Mouse (Mus musculus): ENCODE results near the gene Fam98c.

The Fam98c gene

GRCm38 (mm10) chr7:29108992-29109955 lies 46.8 kb downstream of the Fam98c start:
- peak; percentile 93 for DNase-seq (ENCODE audit: low read depth, low spot score)

All from R1 (cell line).